In the genomic region with DNA sequence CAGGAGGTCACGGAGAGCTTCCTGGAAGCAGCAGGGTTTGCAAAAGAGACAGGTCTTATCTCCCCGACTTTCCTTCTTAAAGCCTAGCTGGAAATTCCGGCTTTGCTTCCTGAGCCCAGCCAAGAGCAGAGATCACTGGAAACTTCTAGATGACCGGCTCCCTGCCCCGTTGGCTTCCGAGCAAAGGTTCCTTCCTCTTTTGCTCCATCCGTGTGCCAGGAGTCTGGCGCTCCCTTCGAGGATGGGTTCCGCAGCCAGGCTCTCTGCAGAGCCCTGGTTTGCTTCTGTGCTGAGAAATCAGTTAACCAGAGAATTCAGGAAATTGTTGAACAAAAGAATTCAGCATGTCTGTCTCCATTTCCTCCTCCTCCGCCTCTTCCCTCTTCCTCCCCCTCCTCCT, we compare ENCODE assay signal across 10 mouse cellular contexts. TPM values are rescaled to one million over a fixed set of nuclear protein-coding genes. Genes with fewer than 3 reads are reported as not detected.
DNase-seq lines count a peak whose midpoint lies in the region; ATAC-seq and TF ChIP-seq lines count a peak whose summit lies in the region.
"Had no signal": no experiment of that assay in that cellular context is flagged by ENCODE, and none has a peak within 500 bp of the region (broad histone marks: within the 10 kb centered on the region; RNA-seq: fewer than 3 reads in every experiment).

No protein-coding gene starts in this region.

- no peaks in the 10 kb centered on the region for H3K4me1 ChIP-seq in stomach, embryonic 15.5 days
- H3K4me1 ChIP-seq in stomach, postnatal 0 days (replicated peaks; ENCODE audit: control insufficient read depth, insufficient read depth), result no peaks in the 10 kb centered on the region

- H3K36me3 ChIP-seq in stomach, embryonic 15.5 days, result no peaks in the 10 kb centered on the region
- no peaks in the 10 kb centered on the region for H3K36me3 ChIP-seq in stomach, postnatal 0 days (ENCODE audit: control insufficient read depth, insufficient read depth, low read length)

- ATAC-seq in stomach, embryonic 15.5 days (ENCODE audit: insufficient read depth, low FRiP score, low read depth), result no peak
- ATAC-seq in stomach, postnatal 0 days (ENCODE audit: low FRiP score, low TSS enrichment), result no peak
- ATAC-seq: Patski had no signal

- no peak for TF ChIP-seq EP300 in stomach, postnatal 0 days (optimal IDR thresholded peaks at IDR 0.05)

- H3K4me3 ChIP-seq in stomach, embryonic 15.5 days (replicated peaks), result no peak overlapping the region
- no peak overlapping the region for H3K4me3 ChIP-seq in stomach, postnatal 0 days (ENCODE audit: low read depth, low read length)

- H3K9ac ChIP-seq in stomach, embryonic 15.5 days, result no peak overlapping the region
- H3K9ac ChIP-seq in stomach, postnatal 0 days (ENCODE audit: low read length), result no peak overlapping the region

- no peaks in the 10 kb centered on the region for H3K27me3 ChIP-seq in stomach, embryonic 15.5 days (replicated peaks)
- H3K27me3 ChIP-seq in stomach, postnatal 0 days (ENCODE audit: control insufficient read depth, insufficient read depth, low read length), result no peaks in the 10 kb centered on the region
- H3K27me3 ChIP-seq: Patski had no signal

- no peak for TF ChIP-seq CTCF in stomach, postnatal 0 days (IDR thresholded peaks at IDR 0.05; ENCODE audit: low read depth)

- peak overlapping the region; percentile 65 for H3K27ac ChIP-seq in stomach, embryonic 15.5 days
- no peak overlapping the region for H3K27ac ChIP-seq in stomach, postnatal 0 days (replicated peaks)

- H3K9me3 ChIP-seq in stomach, embryonic 15.5 days, result no peaks in the 10 kb centered on the region
- no peaks in the 10 kb centered on the region for H3K9me3 ChIP-seq in stomach, postnatal 0 days (ENCODE audit: control insufficient read depth, low read length)

- DNase-seq in adrenal gland, postnatal 36 days, result peak; percentile 54 to 55
- no peak for DNase-seq in adrenal gland, postnatal 10 days
- no peak for DNase-seq in stomach, postnatal 0 days (ENCODE audit: low spot score)
- peak; percentile 79 for DNase-seq in kidney, postnatal 14 days
- no peak for DNase-seq in ovary, adult 18-20 months (ENCODE audit: low spot score)
- no peak for DNase-seq in urinary bladder, postnatal 14 days (ENCODE audit: low spot score)
- DNase-seq in layer of hippocampus, adult 11-12 months (ENCODE audit: low spot score), result no peak
- DNase-seq: layer of hippocampus, postnatal 36 days had no signal

- 54% methylated on average over 11 of the region's 11 CpGs for WGBS in stomach, embryonic 15.5 days
- 52% methylated on average over 11 of the region's 11 CpGs for WGBS in stomach, postnatal 0 days

- no peak overlapping the region for H3K4me2 ChIP-seq in stomach, embryonic 15.5 days
- H3K4me2 ChIP-seq in stomach, postnatal 0 days (replicated peaks; ENCODE audit: low read depth), result no peak overlapping the region

RNA-seq across cellular contexts. Expression of gene Rflna, which starts 10.1 kb away (rescaled TPM):
- total RNA-seq in adrenal gland, postnatal 36 days (2021), result 1 to 10 TPM; 3.2 to 7.7 TPM
- 1 to 10 TPM; 4.3 TPM for total RNA-seq in adrenal gland, postnatal 10 days (2021)
- 3.6 and 4.4 TPM in 2 replicates for polyA plus RNA-seq in stomach, embryonic 15.5 days (2015; fragmentation: Nextera tagmentation; extraction: Ambion mirVana)
- 1.8 and 2.3 TPM in 2 replicates for polyA plus RNA-seq in stomach, postnatal 0 days (2015; fragmentation: Nextera tagmentation; extraction: Ambion mirVana)

Comparison
In these comparisons a context has a peak if more than half of its experiments do, and no peak if none do; other contexts are left out.
1. DNase-seq: peak in adrenal gland, postnatal 36 days (2 of 2) and kidney, postnatal 14 days (single experiment); none in adrenal gland, postnatal 10 days (single experiment), stomach, postnatal 0 days (single experiment), ovary, adult 18-20 months (single experiment), urinary bladder, postnatal 14 days (single experiment) and layer of hippocampus, adult 11-12 months (single experiment).